Mouse (Mus musculus) urinary bladder, postnatal 0 days (tissue): ENCODE measurements around the gene Polr2j. TPM values are rescaled to one million over a fixed set of nuclear protein-coding genes. Genes with fewer than 3 reads are reported as not detected.

Experiments used
- microRNA-seq: library from miRNA; unstranded; fragments of <30 nt; microRNA quantifications from one replicate; pipeline ENCODE4, GENCODE M21; 2016
- polyA plus RNA-seq: library from polyadenylated mRNA; unstranded; fragments of >200 nt; fragmentation: Nextera tagmentation; extraction: Ambion mirVana; gene quantifications from 2 replicates; pipeline ENCODE4 v1.2.1, GENCODE M21; 2015

The Polr2j gene
- 135 and 146 TPM in 2 replicates for polyA plus RNA-seq

GRCm38 (mm10) chr5:136115891-136116783 lies at the start of gene Polr2j:
TSS of gene Polr2j (plus strand) at chr5:136116631.

GRCm38 (mm10) chr5:136083669-136084107 lies 32.7 kb upstream of the Polr2j start, which contains the start of gene Rasa4:
TSS of gene Rasa4 (plus strand) at chr5:136083916.

GRCm38 (mm10) chr5:136135571-136136291 lies 19.3 kb downstream of the Polr2j start, which contains the start of the genes Lrwd1 and Alkbh4:
TSS of gene Lrwd1 (minus strand) at chr5:136136074.
TSS of gene Alkbh4 (plus strand) at chr5:136136146.

GRCm38 (mm10) chr5:136170512-136171362 lies 54.3 kb downstream of the Polr2j start, which contains the start of gene Orai2:
TSS of gene Orai2 (minus strand) at chr5:136170713.

Small RNA genes within 50 kb of the gene (microRNA-seq; reads per million reads assigned to microRNA genes)
- gene Mir7035, result not detected

Other genes starting within 250 kb of the Polr2j start
- 1,184 and 1,507 TPM in 2 replicates for gene Hspb1, start 228.7 kb upstream of the Polr2j start, polyA plus RNA-seq
- 126 and 146 TPM in 2 replicates for gene Ywhag, start 182.0 kb upstream of the Polr2j start, polyA plus RNA-seq
- 2.0 and 2.9 TPM in 2 replicates for gene Ssc4d, start 142.1 kb upstream of the Polr2j start, polyA plus RNA-seq
- gene Zp3, start 136.5 kb upstream of the Polr2j start, polyA plus RNA-seq, result not detected in 2 replicates
- 18.1 and 18.9 TPM in 2 replicates for gene Dtx2, start 121.8 kb upstream of the Polr2j start, polyA plus RNA-seq
- 119 and 139 TPM in 2 replicates for gene Upk3b, start 78.1 kb upstream of the Polr2j start, polyA plus RNA-seq
- gene Upk3bl, start 62.1 kb upstream of the Polr2j start, polyA plus RNA-seq, result 55.0 and 58.6 TPM in 2 replicates
- 5.5 and 6.1 TPM in 2 replicates for gene Rasa4, start 32.7 kb upstream of the Polr2j start, polyA plus RNA-seq
- 12.4 and 14.1 TPM in 2 replicates for gene Lrwd1, start 19.4 kb downstream of the Polr2j start, polyA plus RNA-seq
- 6.6 and 7.3 TPM in 2 replicates for gene Alkbh4, start 19.5 kb downstream of the Polr2j start, polyA plus RNA-seq
- 5.9 and 6.2 TPM in 2 replicates for gene Orai2, start 54.1 kb downstream of the Polr2j start, polyA plus RNA-seq
- gene Prkrip1, start 82.3 kb downstream of the Polr2j start, polyA plus RNA-seq, result 32.1 and 34.8 TPM in 2 replicates
- gene Sh2b2, start 129.9 kb downstream of the Polr2j start, polyA plus RNA-seq, result 1.2 and 3.3 TPM in 2 replicates